Mouse (Mus musculus): ENCODE data around the gene Acss2. TPM values are rescaled to one million over a fixed set of nuclear protein-coding genes. Genes with fewer than 3 reads are reported as not detected.

The Acss2 gene
- polyA plus RNA-seq, 1 experiment = 98.5 TPM

GRCm38 (mm10) chr2:155540822-155541458 lies 23.2 kb downstream of the Acss2 start:
- WGBS = 6% methylated on average over 6 of the region's 6 CpGs
- DNase-seq = peak; percentile 61 to 76
- TF ChIP-seq POLR2A (IDR thresholded peaks at IDR 0.05; ENCODE audit: borderline replicate concordance, insufficient read depth, low read length) = no peak
- TF ChIP-seq CTCF (IDR thresholded peaks at IDR 0.05; ENCODE audit: borderline replicate concordance, insufficient read depth, low read depth, low read length) = no peak

GRCm38 (mm10) chr2:155546955-155547354 lies 29.2 kb downstream of the Acss2 start:
- Histone ChIP-seq H3K27me3 (ENCODE audit: control insufficient read depth, insufficient read depth, low read length) (no peaks in the 10 kb centered on the region), H3K27ac (ENCODE audit: insufficient read depth, low read length) (no peak overlapping the region), H3K4me3 (replicated peaks; ENCODE audit: insufficient read depth, low read depth, low read length) (no peak overlapping the region), H3K4me1 (ENCODE audit: control insufficient read depth, insufficient read depth, low read length) (no peaks in the 10 kb centered on the region)
- no peak for TF ChIP-seq POLR2A (IDR thresholded peaks at IDR 0.05; ENCODE audit: borderline replicate concordance, insufficient read depth, low read length)
- TF ChIP-seq CTCF (IDR thresholded peaks at IDR 0.05; ENCODE audit: borderline replicate concordance, insufficient read depth, low read depth, low read length) = no peak
- DNase-seq = no peak
- WGBS = 79% methylated on average over 1 of the region's 1 CpGs

More at GRCm38 (mm10) chr2:155540822-155541458, 23.2 kb downstream of the Acss2 start:
- no peak overlapping the region for H3K4me3 ChIP-seq (replicated peaks; ENCODE audit: insufficient read depth, low read depth, low read length)
- peaks cover 7% of the 10 kb centered on the region; the same call in 1 of the 2 replicates for H3K4me1 ChIP-seq (ENCODE audit: control insufficient read depth, insufficient read depth, low read length)
- no peaks in the 10 kb centered on the region for H3K27me3 ChIP-seq (ENCODE audit: control insufficient read depth, insufficient read depth, low read length)
- H3K27ac ChIP-seq (ENCODE audit: insufficient read depth, low read length) = peak overlapping the region; percentile 12; the same call in 1 of the 2 replicates

- H3K4me3 ChIP-seq (replicated peaks; ENCODE audit: insufficient read depth, low read depth, low read length) = no peak overlapping the region
- no peak for TF ChIP-seq CTCF (IDR thresholded peaks at IDR 0.05; ENCODE audit: borderline replicate concordance, insufficient read depth, low read depth, low read length)
- TF ChIP-seq POLR2A (IDR thresholded peaks at IDR 0.05; ENCODE audit: borderline replicate concordance, insufficient read depth, low read length) = no peak
- no peak overlapping the region for H3K27ac ChIP-seq (ENCODE audit: insufficient read depth, low read length)
- no peaks in the 10 kb centered on the region for H3K4me1 ChIP-seq (ENCODE audit: control insufficient read depth, insufficient read depth, low read length)
- no peak for DNase-seq
- no peaks in the 10 kb centered on the region for H3K27me3 ChIP-seq (ENCODE audit: control insufficient read depth, insufficient read depth, low read length)
Observed at GRCm38 (mm10) chr2:155552336-155552735, 34.6 kb downstream of the Acss2 start.

GRCm38 (mm10) chr2:155552949-155553354 lies 35.2 kb downstream of the Acss2 start:
- Histone ChIP-seq H3K27me3 (ENCODE audit: control insufficient read depth, insufficient read depth, low read length) (no peaks in the 10 kb centered on the region), H3K4me1 (ENCODE audit: control insufficient read depth, insufficient read depth, low read length) (no peaks in the 10 kb centered on the region), H3K27ac (ENCODE audit: insufficient read depth, low read length) (no peak overlapping the region), H3K4me3 (replicated peaks; ENCODE audit: insufficient read depth, low read depth, low read length) (no peak overlapping the region)
- DNase-seq = no peak
- TF ChIP-seq CTCF (IDR thresholded peaks at IDR 0.05; ENCODE audit: borderline replicate concordance, insufficient read depth, low read depth, low read length) (no peak), POLR2A (IDR thresholded peaks at IDR 0.05; ENCODE audit: borderline replicate concordance, insufficient read depth, low read length) (no peak)

GRCm38 (mm10) chr2:155554426-155554985 lies 36.8 kb downstream of the Acss2 start:
- H3K27ac ChIP-seq (ENCODE audit: insufficient read depth, low read length) = no peak overlapping the region
- DNase-seq = no peak
- WGBS = 88% methylated on average over 2 of the region's 2 CpGs
- no peak overlapping the region for H3K4me3 ChIP-seq (replicated peaks; ENCODE audit: insufficient read depth, low read depth, low read length)
- no peaks in the 10 kb centered on the region for H3K4me1 ChIP-seq (ENCODE audit: control insufficient read depth, insufficient read depth, low read length)
- no peak for TF ChIP-seq POLR2A (IDR thresholded peaks at IDR 0.05; ENCODE audit: borderline replicate concordance, insufficient read depth, low read length)
- no peak for TF ChIP-seq CTCF (IDR thresholded peaks at IDR 0.05; ENCODE audit: borderline replicate concordance, insufficient read depth, low read depth, low read length)
- H3K27me3 ChIP-seq (ENCODE audit: control insufficient read depth, insufficient read depth, low read length) = no peaks in the 10 kb centered on the region

GRCm38 (mm10) chr2:155562209-155562608 lies 44.5 kb downstream of the Acss2 start:
- no peaks in the 10 kb centered on the region for H3K4me1 ChIP-seq (ENCODE audit: control insufficient read depth, insufficient read depth, low read length)
- no peak for TF ChIP-seq POLR2A (IDR thresholded peaks at IDR 0.05; ENCODE audit: borderline replicate concordance, insufficient read depth, low read length)
- TF ChIP-seq CTCF (IDR thresholded peaks at IDR 0.05; ENCODE audit: borderline replicate concordance, insufficient read depth, low read depth, low read length) = no peak
- no peak for DNase-seq
- no peak overlapping the region for H3K27ac ChIP-seq (ENCODE audit: insufficient read depth, low read length)
- no peaks in the 10 kb centered on the region for H3K27me3 ChIP-seq (ENCODE audit: control insufficient read depth, insufficient read depth, low read length)
- 31% methylated on average over 1 of the region's 1 CpGs for WGBS
- no peak overlapping the region for H3K4me3 ChIP-seq (replicated peaks; ENCODE audit: insufficient read depth, low read depth, low read length)

- Histone ChIP-seq H3K27me3 (ENCODE audit: control insufficient read depth, insufficient read depth, low read length) (no peaks in the 10 kb centered on the region), H3K4me3 (replicated peaks; ENCODE audit: insufficient read depth, low read depth, low read length) (no peak overlapping the region), H3K4me1 (ENCODE audit: control insufficient read depth, insufficient read depth, low read length) (no peaks in the 10 kb centered on the region), H3K27ac (ENCODE audit: insufficient read depth, low read length) (no peak overlapping the region)
- TF ChIP-seq POLR2A (IDR thresholded peaks at IDR 0.05; ENCODE audit: borderline replicate concordance, insufficient read depth, low read length) = no peak
- DNase-seq = no peak
- WGBS = 89% methylated on average over 4 of the region's 4 CpGs
Observed at GRCm38 (mm10) chr2:155562934-155563333, 45.2 kb downstream of the Acss2 start.

GRCm38 (mm10) chr2:155567751-155568150 lies 50.0 kb downstream of the Acss2 start:
- TF ChIP-seq POLR2A (IDR thresholded peaks at IDR 0.05; ENCODE audit: borderline replicate concordance, insufficient read depth, low read length) = no peak
- TF ChIP-seq CTCF (IDR thresholded peaks at IDR 0.05; ENCODE audit: borderline replicate concordance, insufficient read depth, low read depth, low read length) = no peak
- Histone ChIP-seq H3K27ac (ENCODE audit: insufficient read depth, low read length) (no peak overlapping the region), H3K4me3 (replicated peaks; ENCODE audit: insufficient read depth, low read depth, low read length) (no peak overlapping the region), H3K4me1 (ENCODE audit: control insufficient read depth, insufficient read depth, low read length) (no peaks in the 10 kb centered on the region), H3K27me3 (ENCODE audit: control insufficient read depth, insufficient read depth, low read length) (no peaks in the 10 kb centered on the region)
- WGBS = 74% methylated on average over 5 of the region's 5 CpGs
- no peak for DNase-seq

Measured in cerebellum, adult 2 months (tissue).